Mouse (Mus musculus): ENCODE measurements around the gene Plin5.

DNA sequence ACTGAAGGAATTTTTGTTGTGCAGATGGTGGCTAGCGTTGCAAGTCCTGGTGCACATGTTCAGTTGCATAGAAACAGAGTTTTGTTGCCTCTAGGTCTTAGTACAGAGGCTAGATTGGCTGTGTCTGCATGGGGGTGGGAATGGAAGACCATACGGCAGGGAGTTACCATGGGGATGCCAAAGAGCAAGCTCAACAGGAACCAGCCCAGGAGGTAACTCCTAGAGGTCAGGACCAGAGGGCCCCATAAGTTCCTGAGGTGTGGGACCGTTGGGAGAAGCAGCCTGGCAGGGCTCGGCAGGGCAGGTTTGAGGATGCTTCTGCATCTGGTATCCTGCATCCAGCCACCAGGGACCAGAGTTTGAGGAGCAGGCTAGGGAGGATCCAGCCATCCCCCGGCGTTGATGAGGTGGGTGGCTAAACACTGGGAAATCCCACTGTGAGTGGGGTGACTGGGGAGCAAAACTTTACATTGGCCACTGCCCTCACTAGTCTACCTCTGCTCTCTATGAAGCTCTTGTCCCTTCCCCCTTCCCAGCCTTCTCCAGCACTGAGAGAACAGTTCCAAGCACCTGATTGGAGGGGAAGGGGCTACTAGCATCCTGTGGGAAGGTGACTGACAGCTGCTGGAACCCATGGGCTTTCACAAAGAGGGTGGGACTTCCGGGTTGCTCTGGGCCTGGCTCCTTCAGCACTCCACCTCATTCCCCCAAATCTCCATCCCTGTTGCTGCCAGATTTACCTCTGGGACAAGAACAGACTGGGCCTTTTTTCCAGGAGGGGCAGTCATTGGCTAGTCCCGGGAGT, 36.4 kb downstream of the Plin5 start:
- TF ChIP-seq CTCF (conservative IDR thresholded peaks at IDR 0.05; ENCODE audit: low read length): no peak; the same call in 1 of the 2 replicates
- TF ChIP-seq POU5F1 (IDR thresholded peaks at IDR 0.05; ENCODE audit: borderline replicate concordance, low read length): no peak
- no peak for TF ChIP-seq NANOG (IDR thresholded peaks at IDR 0.05; ENCODE audit: borderline replicate concordance, low read length)

Data from E14TG2a.4 (cell line).